Mouse (Mus musculus): ENCODE measurements at regions not wholly inside any gene's neighbourhood (a gene's known extent, or its start where the extent isn't known, plus 50 kb on each side); places are given as distances from the start of the nearest gene placed in this dataset.

GRCm38 (mm10) chr17:16704199-16704598 is 359.7 kb upstream of the Zfp960 start:
- no peak for TF ChIP-seq POLR2A (IDR thresholded peaks at IDR 0.05; ENCODE audit: borderline replicate concordance, extremely low read depth, low read depth, low read length)
- TF ChIP-seq CTCF (IDR thresholded peaks at IDR 0.05; ENCODE audit: insufficient read depth, low read length) = no peak

Data from lung, adult 2 months (tissue).